Mouse (Mus musculus): ENCODE data around the gene Dnajc19.

DNA sequence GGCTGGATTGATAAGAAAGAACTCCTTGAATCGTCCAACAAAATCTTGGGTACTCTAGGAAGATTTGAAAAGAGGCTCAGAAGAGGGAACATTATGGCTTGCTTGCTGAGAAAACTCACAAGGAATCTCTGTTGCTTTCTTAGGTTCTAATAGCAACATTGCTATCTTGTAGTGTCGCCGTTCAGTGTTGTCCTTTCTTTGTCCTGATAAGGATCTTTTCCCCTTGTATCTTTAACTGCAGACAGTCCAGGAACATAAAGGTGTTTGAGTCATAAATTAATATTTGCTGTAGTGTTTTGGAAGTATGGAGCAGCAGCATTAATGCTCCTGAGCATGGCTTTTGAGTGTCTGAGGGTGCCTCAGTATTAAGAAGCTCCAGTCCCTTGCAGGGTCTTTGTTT, 50.5 kb downstream of the Dnajc19 start:
- no peak for TF ChIP-seq ZC3H11A (IDR thresholded peaks at IDR 0.05; ENCODE audit: borderline replicate concordance, low read depth, low read length)
- no peak for TF ChIP-seq MAFK (IDR thresholded peaks at IDR 0.05; ENCODE audit: insufficient read depth, low read depth, low read length)
- TF ChIP-seq ZNF384 (IDR thresholded peaks at IDR 0.05; ENCODE audit: low read depth, low read length), result no peak

All from ES-E14 (cell line).